Mouse (Mus musculus): ENCODE measurements at regions not wholly inside any gene's neighbourhood (a gene's known extent, or its start where the extent isn't known, plus 50 kb on each side); places are given as distances from the start of the nearest gene placed in this dataset.

DNA sequence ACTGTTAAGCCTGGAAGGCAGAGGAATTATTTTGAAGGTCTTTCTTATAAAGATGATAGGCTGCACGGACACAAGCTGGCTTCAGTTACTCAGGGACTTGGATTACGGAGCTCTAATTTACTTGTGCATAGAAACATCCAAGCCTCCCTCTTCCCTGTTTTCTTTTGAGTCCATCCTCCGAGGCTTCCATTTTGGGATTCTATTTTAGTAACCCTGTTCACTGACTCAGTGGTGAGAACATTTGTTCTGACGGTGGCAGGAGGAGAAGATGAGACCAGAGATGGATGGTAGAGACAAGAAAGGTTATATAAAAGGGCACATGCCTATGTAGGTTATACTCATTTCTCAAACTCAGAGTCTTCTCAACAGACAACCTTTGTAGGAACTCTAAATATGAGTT lies 445.4 kb downstream of the Adam3 start:
- Histone ChIP-seq H3K27ac (replicated peaks) (no peak overlapping the region), H3K36me3 (no peaks in the 10 kb centered on the region), H3K4me2 (replicated peaks) (no peak overlapping the region), H3K9ac (replicated peaks) (no peak overlapping the region), H3K4me1 (no peaks in the 10 kb centered on the region), H3K4me3 (no peak overlapping the region), H3K27me3 (no peaks in the 10 kb centered on the region), H3K9me3 (no peaks in the 10 kb centered on the region)
- ATAC-seq (replicated peaks): no peak
- 93% methylated on average over 4 of the region's 4 CpGs for WGBS

DNA sequence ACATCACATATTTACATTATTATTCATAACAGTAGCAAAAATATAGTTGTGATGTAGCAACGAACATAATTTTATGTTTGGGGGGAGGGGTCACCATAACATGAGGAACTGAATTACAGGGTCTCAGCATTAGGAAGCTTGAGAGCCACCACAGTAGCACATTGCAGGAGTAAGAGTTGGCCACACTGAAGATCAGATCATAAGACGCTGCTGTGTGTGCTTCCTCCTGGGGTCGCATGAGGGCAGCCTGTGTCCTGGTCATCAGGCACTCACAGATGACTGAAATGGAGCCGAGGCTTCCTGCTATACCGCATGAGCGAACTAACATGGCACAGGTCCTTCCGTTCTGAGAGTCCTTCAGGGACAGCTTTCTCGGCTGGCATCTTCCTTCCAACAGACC lies 447.3 kb downstream of the Adam3 start:
- no peak overlapping the region for H3K9ac ChIP-seq (replicated peaks)
- no peaks in the 10 kb centered on the region for H3K36me3 ChIP-seq
- 82% methylated on average over 8 of the region's 8 CpGs for WGBS
- no peak overlapping the region for H3K27ac ChIP-seq (replicated peaks)
- H3K27me3 ChIP-seq: no peaks in the 10 kb centered on the region
- H3K4me2 ChIP-seq (replicated peaks): no peak overlapping the region
- H3K9me3 ChIP-seq: no peaks in the 10 kb centered on the region
- no peak for ATAC-seq (replicated peaks)
- H3K4me1 ChIP-seq: no peaks in the 10 kb centered on the region
- no peak overlapping the region for H3K4me3 ChIP-seq

DNA sequence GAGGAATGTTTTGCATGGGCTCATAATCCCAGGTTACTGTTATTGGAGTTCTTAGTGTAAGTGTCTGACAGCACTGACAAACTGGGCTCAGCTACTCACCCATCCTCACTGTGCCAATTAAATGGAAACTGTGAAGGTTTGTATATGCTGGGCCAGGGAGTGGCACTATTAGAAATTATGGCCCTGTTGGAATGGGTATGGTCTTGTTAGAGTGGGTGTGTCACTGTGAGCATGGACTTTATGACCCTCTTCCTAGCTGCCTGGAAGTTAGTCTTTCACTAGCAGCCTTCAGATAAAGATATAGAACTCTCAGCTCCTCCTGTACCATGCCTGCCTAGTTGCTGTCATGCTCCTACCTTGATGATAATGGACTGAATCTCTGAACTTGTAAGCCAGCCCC lies 464.3 kb downstream of the Adam3 start:
- H3K27me3 ChIP-seq: no peaks in the 10 kb centered on the region
- no peak overlapping the region for H3K4me2 ChIP-seq (replicated peaks)
- H3K9ac ChIP-seq (replicated peaks): no peak overlapping the region
- no peaks in the 10 kb centered on the region for H3K9me3 ChIP-seq
- no peak overlapping the region for H3K27ac ChIP-seq (replicated peaks)
- no peak for ATAC-seq (replicated peaks)
- H3K4me3 ChIP-seq: no peak overlapping the region
- H3K4me1 ChIP-seq: no peaks in the 10 kb centered on the region
- H3K36me3 ChIP-seq: no peaks in the 10 kb centered on the region

- Histone ChIP-seq H3K27me3 (no peaks in the 10 kb centered on the region), H3K9ac (replicated peaks) (no peak overlapping the region), H3K9me3 (no peaks in the 10 kb centered on the region), H3K4me2 (replicated peaks) (no peak overlapping the region), H3K4me3 (no peak overlapping the region), H3K36me3 (no peaks in the 10 kb centered on the region), H3K4me1 (no peaks in the 10 kb centered on the region), H3K27ac (replicated peaks) (no peak overlapping the region)
- ATAC-seq (replicated peaks): 0 out of 2 replicates have a peak, but pooled peaks have one; percentile 63
- WGBS: 69% methylated on average over 3 of the region's 3 CpGs
Observed at GRCm38 (mm10) chr8:24258622-24259021, 467.0 kb downstream of the Adam3 start.

DNA sequence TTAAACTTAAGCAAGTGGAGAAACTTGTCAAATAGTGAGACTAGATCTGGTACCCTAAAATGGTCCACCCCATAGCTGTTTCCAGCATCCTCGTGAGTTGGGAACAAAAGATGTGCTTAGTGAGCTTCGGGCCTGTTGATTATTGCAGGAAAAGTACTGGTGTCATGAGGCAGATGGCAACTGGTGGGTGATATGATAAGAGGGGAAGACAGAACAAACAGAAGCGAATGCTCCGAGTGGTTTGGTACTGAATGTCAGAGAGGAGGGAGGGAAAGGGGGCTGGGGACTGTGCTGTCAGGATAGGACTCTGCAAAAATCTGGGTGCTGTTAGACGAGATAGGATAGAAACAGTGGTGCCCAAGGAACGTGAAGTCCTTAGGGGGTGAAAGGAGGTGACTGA lies 483.4 kb downstream of the Adam3 start:
- Histone ChIP-seq H3K27ac (replicated peaks) (no peak overlapping the region), H3K9me3 (0 out of 2 replicates have a peak, but pooled peaks cover 2% of the 10 kb centered on the region), H3K27me3 (no peaks in the 10 kb centered on the region), H3K9ac (replicated peaks) (no peak overlapping the region), H3K4me3 (no peak overlapping the region), H3K4me2 (replicated peaks) (no peak overlapping the region), H3K4me1 (no peaks in the 10 kb centered on the region), H3K36me3 (no peaks in the 10 kb centered on the region)
- WGBS: 73% methylated on average over 6 of the region's 6 CpGs
- ATAC-seq (replicated peaks): no peak

DNA sequence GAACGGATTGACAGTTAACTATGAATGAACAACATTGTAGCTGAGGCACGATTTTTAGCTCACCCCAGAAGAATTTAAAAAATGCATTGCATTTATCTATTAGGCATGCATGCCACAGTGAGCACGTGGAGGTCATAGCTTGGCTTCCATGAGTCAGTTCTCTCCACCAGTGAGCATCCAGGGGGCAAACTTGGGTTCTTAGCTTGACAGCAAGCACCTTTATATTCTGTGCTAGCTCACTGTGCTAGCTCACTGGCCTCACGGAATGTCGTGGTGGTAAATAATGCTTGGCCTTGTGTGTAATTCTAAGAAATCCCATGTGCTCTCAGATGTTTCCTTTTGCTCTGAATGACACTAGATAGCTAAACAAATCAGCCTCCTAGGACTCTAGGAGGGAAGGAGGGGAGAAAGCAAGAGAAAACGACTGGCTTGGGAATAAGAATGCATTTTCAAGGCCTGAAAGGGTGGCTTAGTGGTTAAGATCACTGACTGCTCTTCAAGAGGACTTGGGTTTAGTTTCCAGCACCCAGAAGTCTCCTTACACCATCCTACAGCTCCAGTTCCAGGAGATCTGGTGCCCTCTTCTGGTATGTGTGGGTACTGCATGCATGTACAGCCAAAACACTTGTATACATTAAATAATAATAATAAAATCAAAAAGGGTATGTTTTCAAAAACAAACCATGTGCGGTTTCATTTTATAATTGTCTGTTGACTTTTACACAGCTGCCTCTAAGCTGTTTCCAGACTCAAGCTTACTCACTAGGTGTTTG lies 485.3 kb downstream of the Adam3 start:
- H3K9me3 ChIP-seq: 0 out of 2 replicates have a peak, but pooled peaks cover 2% of the 10 kb centered on the region
- no peak overlapping the region for H3K4me2 ChIP-seq (replicated peaks)
- no peaks in the 10 kb centered on the region for H3K4me1 ChIP-seq
- H3K36me3 ChIP-seq: no peaks in the 10 kb centered on the region
- H3K27ac ChIP-seq (replicated peaks): no peak overlapping the region
- no peak for ATAC-seq (replicated peaks)
- H3K27me3 ChIP-seq: no peaks in the 10 kb centered on the region
- H3K4me3 ChIP-seq: no peak overlapping the region
- WGBS: 82% methylated on average over 7 of the region's 7 CpGs
- H3K9ac ChIP-seq (replicated peaks): no peak overlapping the region

- Histone ChIP-seq H3K9ac (replicated peaks) (no peak overlapping the region), H3K4me3 (no peak overlapping the region), H3K27me3 (no peaks in the 10 kb centered on the region), H3K36me3 (no peaks in the 10 kb centered on the region), H3K9me3 (no peaks in the 10 kb centered on the region), H3K4me2 (replicated peaks) (no peak overlapping the region), H3K27ac (replicated peaks) (no peak overlapping the region), H3K4me1 (no peaks in the 10 kb centered on the region)
- WGBS: 80% methylated on average over 7 of the region's 7 CpGs
- ATAC-seq (replicated peaks): no peak
Observed at GRCm38 (mm10) chr8:24234981-24235380, 490.7 kb downstream of the Adam3 start.

- H3K4me2 ChIP-seq (replicated peaks): no peak overlapping the region
- H3K27ac ChIP-seq (replicated peaks): no peak overlapping the region
- H3K27me3 ChIP-seq: no peaks in the 10 kb centered on the region
- no peaks in the 10 kb centered on the region for H3K9me3 ChIP-seq
- H3K9ac ChIP-seq (replicated peaks): no peak overlapping the region
- peak; percentile 69 for ATAC-seq (replicated peaks)
- no peak overlapping the region for H3K4me3 ChIP-seq
- WGBS: 45% methylated on average over 1 of the region's 1 CpGs
- no peaks in the 10 kb centered on the region for H3K4me1 ChIP-seq
- no peaks in the 10 kb centered on the region for H3K36me3 ChIP-seq
Observed at GRCm38 (mm10) chr8:24228148-24228547, 497.5 kb downstream of the Adam3 start.

DNA sequence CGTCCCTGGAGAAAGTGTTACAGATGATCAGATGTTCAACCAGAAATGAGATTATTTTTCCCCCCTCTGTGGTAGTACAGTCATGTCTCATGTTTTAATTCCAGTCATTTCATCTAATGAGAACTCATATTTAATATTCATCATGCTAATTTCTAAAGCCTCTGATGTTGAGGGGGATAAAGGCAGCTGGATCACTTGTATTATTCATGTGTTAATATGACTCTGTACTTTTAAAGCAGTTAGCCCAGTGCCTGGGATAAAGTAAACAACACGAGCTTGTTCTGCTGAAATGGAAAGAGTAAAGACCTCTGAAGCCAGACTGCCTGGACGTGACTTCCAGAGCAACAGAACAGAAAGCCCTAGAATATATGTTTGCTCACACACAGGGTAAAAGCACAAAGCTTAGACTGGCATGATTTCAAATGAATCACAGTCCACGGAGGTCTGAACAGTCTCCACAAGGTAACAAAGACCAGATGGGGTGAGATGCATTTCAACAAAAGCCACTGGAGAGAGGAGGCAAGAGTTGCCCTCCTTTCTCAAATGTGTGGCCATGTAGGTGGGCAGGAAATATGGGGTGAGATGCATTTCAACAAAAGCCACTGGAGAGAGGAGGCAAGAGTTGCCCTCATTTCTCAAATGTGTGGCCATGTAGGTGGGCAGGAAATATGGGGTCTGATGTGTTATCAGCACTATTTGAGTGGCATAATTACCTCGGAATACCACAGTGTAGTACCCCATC lies 498.1 kb downstream of the Adam3 start:
- no peaks in the 10 kb centered on the region for H3K9me3 ChIP-seq
- H3K4me2 ChIP-seq (replicated peaks): no peak overlapping the region
- no peaks in the 10 kb centered on the region for H3K36me3 ChIP-seq
- H3K4me3 ChIP-seq: no peak overlapping the region
- 0 out of 2 replicates have a peak, but pooled peaks have one; percentile 6 for ATAC-seq (replicated peaks)
- no peak overlapping the region for H3K9ac ChIP-seq (replicated peaks)
- no peak overlapping the region for H3K27ac ChIP-seq (replicated peaks)
- no peaks in the 10 kb centered on the region for H3K4me1 ChIP-seq
- WGBS: 70% methylated on average over 5 of the region's 5 CpGs
- H3K27me3 ChIP-seq: no peaks in the 10 kb centered on the region

DNA sequence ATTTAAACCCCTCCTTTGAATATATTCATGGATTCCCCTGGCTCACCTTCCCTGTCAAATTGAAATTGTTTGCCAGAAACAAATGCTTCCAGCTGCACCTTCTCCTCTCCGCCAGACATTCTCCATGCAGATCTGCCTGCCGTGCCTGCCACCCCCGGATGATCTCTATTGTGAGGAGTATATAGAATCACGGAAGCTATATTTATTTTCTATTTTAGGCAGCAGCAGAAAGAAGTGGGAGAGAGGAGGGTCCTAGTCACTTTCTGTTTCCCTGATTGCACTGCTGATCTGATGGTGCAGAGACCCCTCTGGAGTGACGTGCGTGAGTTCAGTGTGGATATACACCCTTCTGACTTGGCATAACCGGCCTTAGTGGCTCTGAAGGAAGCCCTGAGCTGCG lies 505.4 kb downstream of the Adam3 start:
- no peak overlapping the region for H3K4me3 ChIP-seq
- WGBS: 65% methylated on average over 8 of the region's 8 CpGs
- peaks cover 6% of the 10 kb centered on the region; the same call in 1 of the 2 replicates for H3K4me1 ChIP-seq
- no peaks in the 10 kb centered on the region for H3K9me3 ChIP-seq
- H3K36me3 ChIP-seq: no peaks in the 10 kb centered on the region
- no peaks in the 10 kb centered on the region for H3K27me3 ChIP-seq
- ATAC-seq (replicated peaks): peak; percentile 53; the same call in 1 of the 2 replicates
- H3K4me2 ChIP-seq (replicated peaks): no peak overlapping the region
- H3K27ac ChIP-seq (replicated peaks): no peak overlapping the region; the same call in 1 of the 2 replicates
- H3K9ac ChIP-seq (replicated peaks): no peak overlapping the region

DNA sequence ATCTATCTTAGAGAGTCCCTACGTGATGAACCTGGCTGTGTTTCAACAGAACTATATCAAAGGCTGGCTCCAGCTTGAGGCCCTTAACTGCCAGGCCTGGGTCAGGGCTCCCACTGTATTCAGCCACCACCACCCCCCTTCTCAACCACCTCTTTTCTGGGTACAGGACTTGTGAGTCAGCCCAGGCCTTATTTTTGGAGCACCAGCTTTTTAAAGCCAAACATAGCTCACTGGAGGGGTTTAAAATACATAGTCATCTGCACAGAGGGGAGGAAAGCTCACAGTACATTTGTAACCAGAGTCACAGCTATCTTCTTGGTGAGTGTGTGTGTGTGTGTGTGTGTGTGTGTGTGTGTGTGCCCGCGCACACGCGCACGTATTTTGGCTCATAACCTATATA lies 509.0 kb downstream of the Adam3 start:
- Histone ChIP-seq H3K4me3 (no peak overlapping the region), H3K9ac (replicated peaks) (no peak overlapping the region), H3K4me1 (peaks cover 6% of the 10 kb centered on the region; the same call in 1 of the 2 replicates), H3K36me3 (no peaks in the 10 kb centered on the region), H3K9me3 (no peaks in the 10 kb centered on the region), H3K27ac (replicated peaks) (no peak overlapping the region), H3K27me3 (no peaks in the 10 kb centered on the region), H3K4me2 (replicated peaks) (no peak overlapping the region)
- no peak for ATAC-seq (replicated peaks)
- WGBS: 93% methylated on average over 6 of the region's 6 CpGs

- H3K4me1 ChIP-seq: peaks cover 6% of the 10 kb centered on the region; the same call in 1 of the 2 replicates
- H3K4me3 ChIP-seq: no peak overlapping the region
- no peaks in the 10 kb centered on the region for H3K36me3 ChIP-seq
- H3K27ac ChIP-seq (replicated peaks): no peak overlapping the region; the same call in 1 of the 2 replicates
- H3K27me3 ChIP-seq: no peaks in the 10 kb centered on the region
- ATAC-seq (replicated peaks): 0 out of 2 replicates have a peak, but pooled peaks have one; percentile 19
- no peaks in the 10 kb centered on the region for H3K9me3 ChIP-seq
- no peak overlapping the region for H3K9ac ChIP-seq (replicated peaks)
- no peak overlapping the region for H3K4me2 ChIP-seq (replicated peaks)
- WGBS: 72% methylated on average over 9 of the region's 9 CpGs
Observed at GRCm38 (mm10) chr8:24215510-24216138, 510.0 kb downstream of the Adam3 start.

All from forebrain, embryonic 15.5 days (tissue).